Mouse (Mus musculus) left cerebral cortex, postnatal 14 days (tissue): ENCODE data around the gene Tpbgl. TPM values are rescaled to one million over a fixed set of nuclear protein-coding genes. Genes with fewer than 3 reads are reported as not detected.
A peak's percentile ranks its signal among the peaks of the same experiment; 100 is the strongest.

Source experiments
- DNase-seq, 2 experiments: peaks; one replicate each; pipeline ENCODE4 v3.0.0; 2021 to 2022; ENCODE audit warnings: low spot score in 2 of 2, mixed read lengths in 1 of 2
- intact Hi-C: fragments of 180-260 bp; cut with DNase I; formaldehyde crosslinking; loops from one replicate; pipeline ENCODE4 v1.15.1; 2025
- total RNA-seq, 2 experiments: library from RNA; stranded (reverse); gene quantifications; 2 replicates each; pipeline ENCODE4 v1.2.3; 2021

Tpbgl gene
- total RNA-seq, 2 experiments from 2014 or later: 3.7 to 4.6 TPM

DNA sequence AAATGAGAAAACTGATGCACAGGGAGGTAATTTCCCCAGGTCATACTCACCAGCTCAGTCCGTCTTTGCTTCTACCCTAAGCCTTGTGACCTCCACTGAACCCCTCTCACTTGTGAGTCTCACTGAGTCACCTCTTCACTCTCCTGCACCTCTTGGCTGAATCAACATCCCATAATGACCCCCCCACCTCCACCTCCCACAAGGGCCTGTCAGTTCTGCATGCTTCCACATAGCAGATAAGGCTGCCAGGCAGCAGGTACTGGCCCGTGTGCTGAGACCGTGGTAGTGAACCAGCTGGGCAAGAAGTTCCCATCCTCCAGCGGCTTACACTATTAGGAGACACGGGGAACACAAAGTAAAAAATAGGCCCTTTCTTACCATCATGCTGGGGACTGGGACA is 36.3 kb downstream of the Tpbgl start:
- no peak for DNase-seq
- intact Hi-C loops: loop anchor here (1.0 kb wide), 1 partner anchor 90 kb away; no protein-coding TSS in a partner anchor

DNA sequence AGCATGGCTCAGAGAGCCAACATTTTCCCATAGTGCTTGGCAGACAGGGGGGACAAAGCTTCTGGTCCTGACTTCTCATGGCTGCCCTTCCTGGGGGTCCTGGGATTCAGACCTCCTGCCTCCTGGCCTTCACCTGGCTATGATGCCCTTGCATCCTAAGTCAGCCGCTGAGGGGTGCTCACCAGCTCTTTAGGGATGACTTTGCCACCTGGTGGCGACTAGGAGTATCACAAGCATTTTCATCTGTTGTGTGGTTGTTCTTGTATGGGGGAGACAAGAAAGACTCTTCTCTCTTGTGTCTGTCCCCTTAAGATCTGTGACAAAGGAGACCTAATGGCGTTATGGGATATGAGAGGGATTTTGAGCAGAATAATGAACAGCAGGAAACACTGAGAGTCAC is 36.8 kb downstream of the Tpbgl start:
- intact Hi-C loops: loop anchor here (1.0 kb wide), 1 partner anchor 90 kb away; no protein-coding TSS in a partner anchor
- peak; percentile 77 to 82 for DNase-seq

DNA sequence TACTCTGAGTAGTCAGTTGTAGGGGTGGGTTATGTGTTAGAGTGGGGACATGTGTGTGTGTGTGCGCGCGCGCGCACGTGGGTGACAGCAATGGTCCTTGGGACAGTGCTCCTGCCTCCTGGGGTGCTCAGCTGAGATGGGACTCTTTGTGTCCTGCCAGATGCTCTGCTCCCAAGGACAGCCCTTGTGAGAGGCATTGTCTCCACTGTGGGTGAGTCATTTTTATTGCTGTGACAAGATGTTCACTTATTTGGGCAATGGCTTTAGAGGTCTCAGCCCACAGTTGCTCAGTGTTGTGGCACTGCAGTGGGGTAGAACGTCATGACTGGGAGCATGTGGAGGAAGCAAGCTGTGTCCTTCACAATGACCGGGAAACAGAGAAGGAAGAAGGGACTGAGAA is 40.9 kb downstream of the Tpbgl start:
- intact Hi-C loops: no loop called here
- no peak for DNase-seq

DNA sequence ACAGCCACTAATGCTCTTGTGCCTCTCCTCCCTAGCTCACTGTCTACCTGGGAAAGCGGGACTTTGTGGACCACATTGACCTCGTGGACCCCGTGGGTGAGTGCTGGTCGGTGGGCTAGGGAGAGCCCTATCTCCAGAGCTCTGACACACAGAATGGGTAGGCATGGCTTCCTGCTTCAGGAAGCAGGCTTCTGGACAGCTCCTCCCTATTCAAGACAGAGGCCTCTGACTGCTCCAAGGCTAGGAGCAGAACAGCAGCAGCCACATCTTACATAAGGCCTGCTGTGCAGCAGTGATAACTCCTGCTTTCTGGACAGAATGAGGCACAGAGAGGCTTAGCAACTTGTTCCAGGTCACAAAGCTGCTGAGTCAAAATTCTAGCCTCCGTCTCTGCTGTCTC is 43.3 kb downstream of the Tpbgl start:
- no peak for DNase-seq
- intact Hi-C loops: no loop called here

DNA sequence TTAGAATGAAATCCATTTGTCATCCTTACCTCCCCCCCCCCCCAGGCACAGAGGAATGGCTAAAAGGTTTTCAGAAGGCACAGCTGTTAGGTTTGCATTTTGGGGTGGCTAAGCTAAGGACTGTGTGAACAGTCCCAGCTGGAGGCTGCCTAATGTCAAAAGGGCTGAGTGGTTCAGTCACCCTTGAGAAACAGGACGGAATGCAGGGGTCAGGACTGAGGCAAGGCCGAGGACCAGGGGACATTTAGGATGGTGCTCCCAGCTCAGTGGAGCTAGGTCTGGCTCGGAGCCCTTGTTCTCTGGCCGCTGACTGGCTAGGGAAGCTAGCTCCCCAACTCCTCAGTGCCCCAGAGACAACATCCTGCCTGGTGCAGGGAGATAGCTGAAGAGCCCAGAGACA is 44.0 kb downstream of the Tpbgl start:
- intact Hi-C loops: no loop called here
- DNase-seq: no peak

DNA sequence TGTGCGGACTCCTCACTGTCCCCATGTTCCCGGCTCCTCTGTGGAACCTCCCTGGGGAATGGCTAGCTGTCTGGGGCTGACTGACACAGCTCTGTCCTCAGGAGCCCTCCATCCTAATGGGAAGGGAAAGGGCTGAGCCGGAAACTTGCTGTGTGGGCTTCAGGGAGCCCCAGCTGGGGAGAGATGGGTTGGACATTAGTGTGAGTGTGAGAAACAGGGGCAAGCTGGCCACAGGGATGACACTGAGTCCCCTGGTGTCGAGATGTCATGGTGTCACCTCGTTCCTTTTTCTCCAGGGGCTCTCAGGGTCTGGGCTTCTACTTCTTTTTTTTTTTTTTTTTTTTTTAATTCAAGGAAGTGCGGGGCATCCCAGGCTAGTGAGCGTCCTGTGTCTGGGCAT is 44.6 kb downstream of the Tpbgl start:
- intact Hi-C loops: no loop called here
- no peak for DNase-seq

DNA sequence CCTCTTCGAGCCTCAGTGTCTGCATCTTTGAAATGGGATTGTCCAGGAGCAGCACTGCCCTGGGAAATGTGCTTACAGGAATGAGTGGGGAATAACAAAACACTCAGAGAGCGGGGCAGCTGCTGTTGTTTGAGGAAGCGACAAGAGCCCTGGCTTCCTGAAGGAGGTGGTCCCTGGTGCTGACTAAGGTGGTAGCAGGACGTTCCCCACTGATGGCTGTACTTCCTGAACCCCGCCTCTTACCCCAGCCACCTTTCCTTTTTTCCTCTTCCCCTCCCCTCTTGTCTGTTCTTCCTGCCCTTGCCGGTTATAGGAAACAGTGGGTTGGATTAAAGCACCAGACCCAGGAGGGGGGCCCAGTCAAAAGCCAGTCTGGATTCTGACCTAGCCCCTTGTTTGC is 46.7 kb downstream of the Tpbgl start:
- no peak for DNase-seq
- intact Hi-C loops: no loop called here

DNA sequence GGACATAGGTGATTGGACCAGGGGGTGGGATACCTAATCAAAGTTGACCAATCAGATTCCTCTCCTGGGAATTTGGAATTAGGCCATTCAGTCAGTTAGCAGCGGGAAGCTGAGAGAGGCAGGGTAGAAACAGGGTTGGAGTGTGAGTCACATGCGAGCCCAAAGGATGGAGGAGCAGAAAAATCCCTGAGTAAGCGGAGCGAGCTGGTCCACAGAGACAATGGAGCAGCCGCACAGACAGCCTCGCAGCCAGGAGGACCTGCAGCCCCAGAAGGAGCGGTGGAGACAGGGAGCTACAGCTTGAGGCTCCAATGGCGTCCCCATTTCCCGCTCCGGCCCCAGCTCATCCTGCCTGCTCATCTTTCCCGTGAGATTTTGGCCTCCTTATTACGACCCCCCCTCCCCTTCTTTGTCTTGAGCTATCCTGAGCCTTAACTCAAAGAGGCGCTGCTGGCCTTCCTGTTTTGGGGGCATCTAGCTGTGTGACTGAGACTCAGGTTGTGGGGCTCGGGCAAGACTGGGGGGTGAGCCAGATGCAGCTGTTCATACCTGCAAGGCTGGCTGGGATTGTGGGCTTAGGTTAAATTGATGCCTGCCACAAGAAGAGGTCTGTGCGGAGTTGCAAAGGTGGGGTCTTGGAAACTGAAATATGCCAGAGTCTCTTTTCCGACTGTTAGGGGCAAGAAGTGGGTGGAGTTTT is 47.3 kb downstream of the Tpbgl start:
- intact Hi-C loops: no loop called here
- peak; percentile 47 to 66 for DNase-seq

DNA sequence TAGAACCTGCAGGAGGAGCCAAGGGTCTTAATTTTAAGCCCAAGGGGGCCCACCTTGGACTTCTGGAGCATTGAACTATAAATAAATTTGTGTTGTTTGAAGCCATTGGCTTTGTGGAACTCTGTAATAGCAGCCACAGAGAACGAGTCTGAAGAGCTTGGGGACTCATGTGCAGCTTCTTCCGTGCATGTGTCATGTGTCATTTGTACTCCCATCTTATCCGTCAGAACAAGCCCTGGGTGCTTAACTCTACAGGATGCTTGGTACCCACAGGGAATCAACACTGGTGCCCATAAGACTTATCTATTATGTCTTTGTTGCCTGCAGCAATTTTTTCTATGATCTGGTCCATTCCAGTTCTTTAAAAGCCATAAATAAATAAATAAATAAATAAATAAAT is 48.7 kb downstream of the Tpbgl start:
- intact Hi-C loops: no loop called here
- DNase-seq: no peak

Other genes starting within 250 kb of the Tpbgl start
- gene Gdpd5, start 245.7 kb downstream of the Tpbgl start, total RNA-seq: 10 to 100 TPM; 40.7 to 47.5 TPM
- 1 to 10 TPM; 1.7 to 2.4 TPM for gene Klhl35, start 161.1 kb downstream of the Tpbgl start, total RNA-seq
- 100 to 1,000 TPM; 221 to 235 TPM for gene Rps3, start 143.4 kb downstream of the Tpbgl start, total RNA-seq
- 100 to 1,000 TPM; 154 to 160 TPM for gene Arrb1, start 91.6 kb downstream of the Tpbgl start, total RNA-seq
- gene Slco2b1, start 84.2 kb upstream of the Tpbgl start, total RNA-seq: 10 to 100 TPM; 15.9 to 16.6 TPM
- gene Olfr520, start 103.2 kb upstream of the Tpbgl start, total RNA-seq: not detected
- gene Olfr521, start 136.4 kb upstream of the Tpbgl start, total RNA-seq: not detected
- 1 to 10 TPM; 2.5 to 3.2 TPM for gene Neu3, start 201.3 kb upstream of the Tpbgl start, total RNA-seq
- gene Xrra1, start 232.0 kb upstream of the Tpbgl start, total RNA-seq: under 1 TPM; 0.97 TPM
- 10 to 100 TPM; 81.7 to 94.3 TPM for gene Spcs2, start 236.4 kb upstream of the Tpbgl start, total RNA-seq